Mouse (Mus musculus): ENCODE results near the gene Qk.

Gene Qk

DNA sequence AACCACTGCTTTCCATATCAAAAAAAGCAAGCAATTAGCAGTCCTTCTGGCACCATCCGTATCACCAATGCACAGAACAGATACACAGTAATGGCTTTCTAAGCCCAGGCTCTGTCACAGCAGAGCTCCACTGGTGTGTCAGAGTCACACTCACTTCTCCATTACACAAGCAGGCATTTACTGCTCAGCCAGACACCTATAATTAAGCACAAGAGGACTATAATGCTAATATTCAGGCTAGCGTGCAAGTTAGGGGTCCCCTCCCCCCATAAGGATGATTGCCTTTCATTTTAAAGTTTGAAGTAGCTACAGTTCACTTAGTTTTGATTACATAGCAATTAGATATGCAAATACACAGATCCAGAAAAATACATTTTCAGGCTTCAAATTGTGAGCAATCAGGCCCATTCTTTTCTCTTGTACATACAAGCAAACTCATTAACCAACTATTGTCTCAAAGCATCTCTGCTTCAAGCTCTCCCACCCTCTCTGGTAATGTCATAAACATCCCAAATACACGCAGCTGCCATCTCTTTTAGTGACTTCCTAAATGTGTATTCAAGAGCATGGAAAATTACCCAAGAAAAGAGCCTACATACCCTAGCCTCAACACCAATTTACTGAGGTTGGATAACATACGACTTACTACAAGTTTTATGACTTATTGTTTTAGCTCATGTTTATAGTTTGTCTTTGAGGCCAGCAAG, 68.2 kb downstream of the Qk start:
- no peak for DNase-seq (ENCODE audit: low spot score in 2 of 2)

DNA sequence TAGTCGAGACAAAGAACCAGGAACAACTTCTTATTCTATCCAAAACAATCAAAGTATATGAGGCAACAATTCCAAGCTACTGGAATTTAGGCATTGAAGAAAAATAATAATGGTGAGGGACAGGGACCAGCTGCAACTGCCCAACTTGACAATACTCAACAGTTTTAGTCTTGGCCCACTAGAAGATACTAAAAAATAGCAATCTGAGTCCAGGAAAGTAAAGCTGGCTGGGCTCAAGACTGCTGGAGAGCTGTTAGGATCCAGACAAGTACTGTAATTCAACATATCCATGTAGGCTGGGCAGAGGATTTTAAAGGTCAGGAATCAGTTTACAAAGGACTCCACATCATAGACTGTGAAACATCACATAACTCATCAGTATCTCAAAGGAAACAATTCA, 79.6 kb downstream of the Qk start:
- no peak for DNase-seq (ENCODE audit: low spot score in 2 of 2)

DNA sequence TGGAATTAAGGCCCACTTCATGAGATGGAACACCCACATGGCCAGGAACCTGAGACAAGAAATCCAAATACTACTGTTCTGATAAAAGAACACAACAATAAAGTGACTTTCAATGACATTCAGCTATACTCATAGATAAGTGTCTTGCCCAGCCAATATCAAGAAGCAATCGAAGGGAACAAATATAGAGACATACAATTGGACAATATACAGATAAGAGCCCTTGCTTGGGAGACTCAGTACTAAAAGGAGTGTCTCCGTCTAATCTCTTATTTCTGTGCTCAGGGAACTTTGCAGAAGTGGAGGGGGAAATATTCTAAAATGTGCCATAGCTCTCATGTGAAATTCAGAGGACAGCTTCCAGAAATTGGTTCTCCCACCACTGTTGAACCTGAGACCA, 83.1 kb downstream of the Qk start:
- no peak for DNase-seq (ENCODE audit: low spot score in 2 of 2)

DNA sequence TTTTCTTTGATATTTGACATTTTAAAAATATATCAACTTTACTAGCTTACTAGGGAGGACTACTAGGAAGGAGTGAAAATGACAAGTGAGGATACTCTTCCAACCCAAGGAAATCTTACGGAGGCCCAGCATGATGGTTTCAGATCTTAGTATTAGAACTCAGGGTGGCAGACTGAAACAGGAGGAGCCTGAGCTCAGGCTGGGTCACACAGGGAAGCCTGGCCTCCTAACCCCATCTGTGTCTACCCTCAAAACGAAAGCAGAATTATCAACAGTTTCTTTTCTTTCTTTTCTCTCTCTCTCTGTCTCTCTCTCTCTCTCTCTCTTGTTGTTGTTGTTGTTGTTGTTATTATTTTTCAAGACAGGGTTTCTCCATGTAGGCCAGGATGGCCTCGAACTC, 87.2 kb downstream of the Qk start:
- DNase-seq (ENCODE audit: low spot score in 2 of 2) = no peak

DNA sequence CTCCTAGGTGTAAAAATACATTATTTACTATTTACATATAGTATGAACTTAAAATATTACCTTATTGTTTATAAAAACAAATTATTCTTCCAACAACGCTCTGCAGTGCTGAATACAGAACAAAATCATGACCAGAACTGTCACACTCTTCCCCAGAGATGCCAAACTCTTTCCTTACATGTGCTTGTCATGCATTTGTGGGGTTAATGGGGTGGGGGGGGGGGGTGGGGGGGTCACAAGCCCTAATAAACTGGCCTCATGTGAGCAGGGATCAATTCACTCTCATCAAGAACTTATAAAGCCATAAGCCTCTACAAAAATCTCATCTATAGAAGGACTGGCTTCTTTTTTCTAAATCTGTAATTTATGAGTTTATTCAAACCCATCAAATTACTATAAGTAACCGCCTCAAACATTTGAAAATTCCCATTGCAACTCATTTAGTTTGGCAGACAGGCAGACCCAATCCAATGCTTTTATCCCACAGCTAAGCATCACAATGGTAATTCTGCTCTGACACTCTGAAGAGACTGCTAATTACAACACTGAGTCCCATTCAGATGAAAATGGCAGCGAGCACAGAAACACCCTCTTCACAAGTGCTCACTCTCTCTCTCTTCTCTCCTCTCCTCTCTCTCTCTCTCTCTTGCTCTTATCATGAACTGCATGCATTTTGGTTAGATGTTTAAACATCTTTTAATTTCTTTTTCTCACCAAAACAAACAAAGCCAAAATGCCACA, 91.7 kb downstream of the Qk start:
- DNase-seq (ENCODE audit: low spot score in 2 of 2) = no peak

DNA sequence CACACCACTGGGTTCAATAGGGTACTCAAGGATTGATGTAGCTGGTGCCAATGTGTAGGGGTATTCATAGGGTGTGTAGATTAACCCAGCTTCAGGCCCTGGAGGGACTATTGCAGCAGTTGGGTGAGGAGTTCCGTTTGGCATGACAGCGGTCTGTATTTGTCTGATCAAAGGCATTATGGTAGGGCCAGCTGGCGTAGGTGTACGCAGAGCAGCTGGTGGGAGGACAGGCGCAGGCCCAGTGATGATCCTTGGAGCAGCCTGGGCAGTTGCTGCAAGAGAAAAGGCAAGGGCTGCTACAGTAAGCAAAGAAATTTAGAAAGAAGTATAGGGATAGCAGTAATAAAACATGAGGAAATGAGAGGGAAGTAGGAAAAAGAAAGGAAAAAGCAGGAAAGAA, 103.5 kb downstream of the Qk start:
- DNase-seq (ENCODE audit: low spot score in 2 of 2) = no peak

DNA sequence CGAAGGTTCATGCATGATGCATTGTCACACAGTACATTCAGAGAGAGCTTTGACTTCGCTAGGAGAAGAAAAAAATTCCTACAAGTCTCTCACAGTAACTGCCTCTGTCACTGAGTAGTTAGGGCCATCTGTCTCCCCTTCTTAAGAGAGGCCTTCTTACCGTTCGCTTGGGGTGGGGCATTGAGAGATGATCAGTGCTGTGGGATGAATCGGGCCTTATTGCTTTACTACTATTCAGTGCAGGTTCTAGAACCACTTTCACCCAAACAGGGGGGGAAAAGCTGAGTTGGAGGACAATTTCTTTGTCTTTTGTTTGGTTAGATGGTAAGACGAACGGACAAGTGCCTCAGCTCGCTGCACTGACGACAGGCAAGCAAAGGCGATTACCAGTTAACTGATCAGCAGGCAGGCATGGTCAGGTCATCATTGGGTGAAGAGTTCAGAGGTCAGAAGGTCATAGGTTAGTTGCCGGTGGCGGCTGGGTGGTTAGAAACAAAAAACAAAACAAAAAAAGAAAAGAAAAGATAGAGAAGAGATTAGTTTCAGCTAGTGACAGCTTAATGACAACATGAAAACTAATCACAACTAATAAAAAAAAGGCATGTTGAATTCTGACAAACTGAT, 110.4 kb downstream of the Qk start:
- DNase-seq (ENCODE audit: low spot score in 2 of 2) = no peak

DNA sequence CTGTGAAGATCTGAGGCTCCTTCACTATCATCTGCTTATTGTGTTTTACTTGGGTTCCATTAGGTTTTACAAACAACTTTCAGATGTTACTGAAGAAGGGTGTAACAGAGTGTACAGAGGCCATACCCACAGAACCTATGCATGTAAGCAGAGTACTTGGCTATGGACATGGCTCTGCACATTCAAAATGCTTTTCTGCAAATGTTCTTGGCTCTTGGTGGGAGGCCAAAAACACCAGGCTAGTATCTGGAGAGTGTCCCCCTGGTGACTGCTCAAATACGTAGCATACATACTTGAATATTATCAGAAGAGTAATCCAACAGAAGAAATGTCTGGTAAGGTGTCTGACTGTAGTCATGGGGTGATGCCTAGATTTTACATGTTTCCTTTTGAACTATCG, 121.0 kb downstream of the Qk start:
- DNase-seq (ENCODE audit: low spot score in 2 of 2) = no peak

DNA sequence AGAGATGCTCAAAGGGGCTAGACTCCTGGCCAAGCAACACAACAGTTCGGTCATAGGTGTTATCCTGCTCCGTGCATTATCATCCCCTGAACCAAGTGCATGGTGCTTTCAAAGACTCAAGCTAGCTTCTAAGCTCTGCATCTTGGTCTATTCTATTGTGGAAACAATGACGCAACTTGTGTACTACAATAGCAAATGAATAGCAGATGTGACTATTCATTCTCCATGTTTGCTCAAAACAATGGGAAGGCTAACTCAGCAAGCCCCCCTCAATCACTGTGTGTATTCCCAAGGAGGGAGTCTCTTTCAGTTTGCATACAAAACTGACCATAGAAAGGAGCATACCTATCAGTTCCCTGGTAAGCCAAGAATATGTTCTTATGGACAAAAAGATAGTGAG, 121.4 kb downstream of the Qk start:
- no peak for DNase-seq (ENCODE audit: low spot score in 2 of 2)

DNA sequence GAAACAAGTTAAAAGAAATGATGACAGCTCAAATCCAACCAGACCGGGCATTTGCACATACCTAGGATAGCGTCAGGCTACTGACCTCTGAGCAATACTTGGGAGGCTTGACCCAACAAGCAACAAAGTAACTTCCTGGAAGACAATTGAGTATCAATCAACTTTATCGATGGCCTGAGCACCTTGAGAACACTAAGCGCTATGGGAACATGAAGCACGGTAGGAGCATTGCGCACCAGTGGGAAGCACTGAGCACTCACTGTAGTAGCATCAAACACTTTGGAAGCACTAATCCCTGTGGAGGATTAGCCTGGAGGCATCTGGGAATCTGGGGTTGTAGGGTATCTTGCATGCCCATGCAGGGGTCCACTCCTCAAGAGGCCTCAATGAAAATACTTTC, 124.0 kb downstream of the Qk start:
- no peak for DNase-seq (ENCODE audit: low spot score in 2 of 2)

DNA sequence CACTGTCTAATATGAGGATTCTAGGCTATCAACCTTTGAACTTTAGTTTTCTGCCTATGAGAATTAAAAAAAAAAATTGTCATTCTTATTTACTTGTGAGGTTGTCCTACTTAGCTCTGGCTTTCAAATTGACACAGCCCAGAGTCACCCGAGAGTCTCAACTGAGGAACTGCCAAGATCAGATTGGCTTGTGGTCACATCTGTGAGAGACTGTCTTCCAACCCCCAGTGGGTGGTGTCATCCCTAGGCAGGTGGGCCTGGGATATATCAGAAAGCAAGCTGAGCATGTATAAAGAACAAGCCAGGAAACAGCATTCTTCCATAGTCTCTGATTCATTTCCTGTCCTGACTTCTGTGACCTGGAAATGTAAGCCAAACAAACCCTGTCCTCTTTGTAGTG, 128.8 kb downstream of the Qk start:
- no peak for DNase-seq (ENCODE audit: low spot score in 2 of 2)

DNA sequence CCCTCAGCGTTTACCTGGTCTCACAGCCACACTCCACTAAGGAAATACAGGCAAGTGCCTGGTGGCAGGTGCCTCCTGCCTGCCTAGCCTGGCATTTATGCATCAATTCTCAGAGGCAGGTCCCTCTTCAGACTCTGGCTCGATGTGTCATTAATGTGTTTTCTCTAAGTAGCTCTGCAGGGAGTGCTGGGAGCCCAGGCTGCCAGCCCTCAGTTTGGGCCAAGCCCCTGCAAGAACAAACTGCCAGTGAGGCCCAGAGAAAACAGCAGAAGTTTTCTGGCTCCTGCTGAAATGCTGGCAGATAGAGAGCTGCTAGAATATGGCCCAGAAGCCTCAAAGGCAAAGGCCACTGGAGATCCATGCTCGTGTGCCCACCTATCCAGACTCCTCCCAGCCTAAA, 131.2 kb downstream of the Qk start:
- no peak for DNase-seq (ENCODE audit: low spot score in 2 of 2)

DNA sequence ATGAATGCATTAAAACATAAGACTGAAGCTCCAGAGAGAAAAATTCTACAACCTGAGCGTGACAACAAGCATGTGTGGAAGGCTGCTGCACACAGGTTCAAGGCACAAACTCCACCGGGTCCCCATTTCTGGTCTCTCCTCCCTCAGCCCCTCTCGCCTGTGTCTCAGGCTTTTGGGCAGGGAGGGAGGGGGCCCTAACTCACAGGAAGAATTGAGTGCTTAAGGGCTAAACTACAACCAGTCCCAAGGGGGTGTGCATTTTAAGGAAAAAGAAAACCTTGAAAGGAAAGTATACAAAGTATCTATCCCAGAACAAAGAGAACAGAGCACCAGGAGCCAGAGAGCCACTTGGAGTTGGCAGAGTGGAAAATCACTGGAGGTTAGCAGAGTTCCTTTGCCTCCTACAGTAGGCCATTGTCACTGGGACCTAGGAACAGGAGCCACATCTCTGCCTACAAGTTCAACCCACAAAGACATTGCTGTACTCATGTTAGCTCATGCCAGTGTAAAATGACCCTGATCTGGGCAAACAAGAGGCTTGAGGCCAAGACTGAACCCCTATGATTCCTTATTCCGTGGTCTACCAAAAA, 132.1 kb downstream of the Qk start:
- DNase-seq (ENCODE audit: low spot score in 2 of 2) = no peak

DNA sequence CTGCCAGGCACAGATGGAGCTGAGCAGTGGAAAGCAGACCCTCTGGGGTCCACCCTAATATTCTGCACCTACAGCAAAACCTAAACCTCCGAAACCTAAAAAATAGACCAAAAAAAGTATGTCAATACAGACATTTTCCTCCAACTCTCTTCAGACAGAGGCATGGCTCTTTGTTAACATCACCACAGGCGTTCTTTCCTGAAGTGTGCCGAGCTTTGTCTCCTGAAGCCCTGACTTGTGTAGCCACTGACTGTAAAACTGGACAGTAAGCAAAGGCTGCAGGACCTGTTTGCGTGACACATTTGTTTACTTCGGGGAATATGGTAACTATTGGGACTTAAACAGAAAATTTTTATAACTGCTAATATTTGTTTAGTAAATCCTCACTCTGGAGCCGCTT, 137.9 kb downstream of the Qk start:
- DNase-seq (ENCODE audit: low spot score in 2 of 2) = no peak

DNA sequence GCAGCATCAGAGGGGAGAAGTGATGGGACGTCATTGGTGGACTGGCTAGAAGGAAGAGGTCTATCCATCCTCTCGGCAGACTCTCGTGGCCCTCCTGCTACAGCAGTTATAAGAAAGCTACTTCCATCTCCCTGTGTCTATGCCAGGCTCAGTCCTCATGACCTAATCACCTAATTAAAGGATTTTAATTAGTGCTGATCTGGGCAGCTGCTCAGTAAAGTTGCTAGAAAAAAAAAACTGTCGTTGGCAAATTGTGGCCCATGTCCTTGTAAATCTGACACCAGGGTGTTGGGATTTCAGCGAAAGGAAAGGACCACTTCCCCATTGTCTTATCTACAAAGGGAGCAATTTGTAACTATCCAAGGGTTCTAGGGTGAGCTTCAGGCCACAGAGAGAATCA, 142.6 kb downstream of the Qk start:
- DNase-seq (ENCODE audit: low spot score in 2 of 2) = no peak

DNA sequence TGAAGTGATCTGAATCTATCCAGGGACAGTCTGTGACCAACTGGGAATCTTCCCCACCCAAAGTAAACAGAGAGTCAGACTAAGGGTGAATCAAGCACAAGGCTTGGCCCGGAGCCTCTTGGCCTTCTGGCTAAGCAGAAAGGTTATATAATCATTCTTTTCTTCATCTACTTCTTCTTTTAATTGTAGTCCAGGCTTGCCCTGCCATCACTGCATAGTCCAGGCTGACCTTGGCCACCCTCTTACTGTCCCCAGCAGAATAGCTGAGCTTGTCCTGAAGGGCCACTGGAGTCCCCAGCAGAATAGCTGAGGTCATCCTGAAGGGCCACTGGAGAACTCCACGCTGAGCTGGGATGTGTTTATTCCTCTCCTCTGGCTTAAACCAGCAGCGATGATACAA, 158.4 kb downstream of the Qk start:
- DNase-seq (ENCODE audit: low spot score in 2 of 2) = no peak

DNA sequence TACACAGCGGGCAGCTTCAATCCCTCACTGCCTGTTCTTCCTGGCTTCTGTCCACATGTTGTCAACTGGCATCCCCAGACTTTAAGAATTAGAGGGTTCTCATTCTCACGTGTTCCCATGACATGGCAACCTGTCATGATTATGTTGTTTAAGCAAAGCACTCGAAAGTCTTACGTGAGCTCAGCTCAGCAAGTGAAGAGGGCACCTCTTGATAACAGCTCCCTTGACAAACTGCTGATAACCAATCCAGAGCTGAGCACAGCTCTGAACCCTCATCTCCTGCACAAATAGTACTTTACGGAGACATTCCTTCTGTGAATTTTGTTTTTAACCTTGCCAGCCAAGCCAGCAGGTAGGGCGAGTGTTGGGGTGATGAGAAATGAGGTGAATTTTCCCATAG, 159.2 kb downstream of the Qk start:
- DNase-seq (ENCODE audit: low spot score in 2 of 2) = no peak

DNA sequence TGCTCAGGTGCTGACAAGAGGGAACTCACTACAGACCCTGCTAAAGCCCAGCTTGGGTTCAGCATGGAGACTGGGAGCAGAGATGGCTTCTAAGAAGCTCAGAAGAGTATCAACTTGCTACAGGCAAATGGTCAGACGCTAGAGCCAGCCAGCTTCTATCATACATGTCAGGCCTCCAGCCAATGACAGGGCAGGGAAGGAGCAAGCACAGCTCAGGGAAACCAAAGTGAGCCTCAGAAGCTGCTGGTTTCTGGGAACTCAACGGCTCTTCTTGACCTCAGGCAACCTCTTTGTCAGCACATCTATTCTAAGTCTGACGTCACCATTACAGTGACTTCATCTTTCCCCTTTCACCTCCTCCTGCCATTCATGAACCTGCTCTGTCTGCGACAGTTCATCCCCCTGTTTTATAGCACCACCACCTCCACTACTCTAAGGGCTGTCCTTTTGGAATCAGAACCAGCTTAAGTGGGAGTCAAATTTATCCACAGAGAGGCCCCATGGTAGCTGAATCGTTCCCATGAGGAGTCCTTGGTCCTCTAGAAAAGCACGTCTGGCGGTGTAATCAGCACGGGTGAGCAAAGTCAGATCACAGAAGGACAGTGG, 166.7 kb downstream of the Qk start:
- no peak for DNase-seq (ENCODE audit: low spot score in 2 of 2)

Measured in spleen, postnatal 4 days (tissue).